Mouse (Mus musculus) spleen, adult 2 months (tissue): ENCODE measurements around the gene Glb1.

Experiments
- CTCF ChIP-seq: fragments of 200-500 bp; IDR thresholded peaks from 2 replicates; pipeline ENCODE4 v1.5.1; 2011; ENCODE audit warnings: mild to moderate bottlenecking, inconsistent platforms; ENCODE audit not compliant: insufficient read depth, insufficient read length, insufficient replicate concordance; ENCODE audit errors: extremely low read depth
- POLR2A ChIP-seq: fragments of 200-500 bp; IDR thresholded peaks from 2 replicates; pipeline ENCODE4 v1.6.1; 2011; ENCODE audit warnings: low read depth, low read length, inconsistent platforms

DNA sequence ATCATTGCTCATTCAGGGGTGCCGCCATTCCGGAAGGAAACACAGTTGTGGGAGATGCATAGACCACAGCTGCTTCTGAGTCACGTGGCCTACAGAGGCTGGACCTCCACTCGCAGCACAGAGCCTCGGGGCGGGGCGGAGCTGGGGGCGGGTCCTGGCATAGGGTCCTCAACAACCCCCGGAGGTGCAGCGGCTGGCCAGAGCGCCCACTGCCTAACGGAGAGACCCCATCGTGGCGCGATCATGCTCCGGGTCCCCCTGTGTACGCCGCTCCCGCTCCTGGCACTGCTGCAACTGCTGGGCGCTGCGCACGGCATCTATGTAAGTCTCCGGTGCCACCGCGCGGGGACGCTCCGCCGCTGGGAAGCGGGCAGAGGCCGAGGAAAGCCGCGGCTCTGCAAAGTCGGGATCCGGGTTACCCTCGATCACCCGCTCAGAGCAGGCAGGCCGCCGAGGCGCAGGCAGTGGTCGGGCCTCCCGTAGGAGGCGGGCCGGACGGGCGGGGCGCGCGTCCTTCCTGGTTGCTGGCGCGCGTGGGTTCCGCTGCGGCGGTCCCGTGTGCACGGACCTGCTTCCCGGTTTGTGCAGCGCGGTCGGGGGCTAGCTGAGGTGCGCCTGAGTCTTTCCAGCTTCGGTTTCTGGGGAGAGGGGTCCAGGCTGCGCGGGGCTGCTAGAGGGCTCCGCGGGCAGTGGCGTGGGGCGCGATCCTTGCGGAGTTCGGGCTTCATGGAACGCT, at the start of gene Glb1, which contains the start of gene Tmppe:
- TF ChIP-seq CTCF: no peak
- peak; percentile 63 for TF ChIP-seq POLR2A
